Mouse (Mus musculus): Measurements from ENCODE around the gene A530064D06Rik. TPM values are rescaled to one million over a fixed set of nuclear protein-coding genes. Genes with fewer than 3 reads are reported as not detected.

Gene A530064D06Rik
- total and polyA plus RNA-seq, 2 experiments, result 0.37 TPM; not detected in 1

DNA sequence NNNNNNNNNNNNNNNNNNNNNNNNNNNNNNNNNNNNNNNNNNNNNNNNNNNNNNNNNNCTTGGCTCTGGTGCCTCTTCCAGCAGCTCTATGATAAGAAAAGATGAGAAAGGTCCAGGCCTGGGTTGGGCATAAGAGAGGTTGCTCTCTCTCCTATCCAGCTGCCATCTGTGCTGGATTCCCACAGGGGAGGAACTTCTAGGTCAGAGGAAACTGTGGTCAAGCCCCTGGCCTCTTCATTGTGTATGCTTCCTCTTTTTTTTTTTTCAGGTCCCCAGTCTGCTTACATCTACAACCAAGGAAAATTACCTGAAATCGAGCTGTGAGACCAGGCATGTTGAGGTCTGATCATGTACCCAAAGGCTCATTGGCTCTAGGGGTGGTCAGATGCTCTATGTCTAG lies 48.5 kb downstream of the A530064D06Rik start:
- H3K9ac ChIP-seq (ENCODE audit: low read depth, low read length), result no peak overlapping the region
- no peak overlapping the region for H3K4me3 ChIP-seq (ENCODE audit: insufficient read depth, low read depth, low read length)
- H3K27ac ChIP-seq (replicated peaks; ENCODE audit: insufficient read depth, low read depth, low read length), result no peak overlapping the region
- H3K36me3 ChIP-seq (ENCODE audit: control insufficient read depth, insufficient read depth, low read length), result no peaks in the 10 kb centered on the region
- TF ChIP-seq CTCF (IDR thresholded peaks at IDR 0.05; ENCODE audit: low read depth, low read length) (no peak), POLR2A (IDR thresholded peaks at IDR 0.05; ENCODE audit: extremely low read depth, insufficient read depth, low read length) (no peak)
- WGBS, result 63% methylated on average over 1 of the region's 1 CpGs
- no peaks in the 10 kb centered on the region for H3K4me1 ChIP-seq (ENCODE audit: control insufficient read depth, insufficient read depth, low read length)
- no peak for DNase-seq (ENCODE audit: extremely low read depth, low read depth, low spot score)
- H3K27me3 ChIP-seq (ENCODE audit: control insufficient read depth, insufficient read depth, low read length), result no peaks in the 10 kb centered on the region
- no peaks in the 10 kb centered on the region for H3K79me2 ChIP-seq (ENCODE audit: control insufficient read depth, insufficient read depth, low read length)

DNA sequence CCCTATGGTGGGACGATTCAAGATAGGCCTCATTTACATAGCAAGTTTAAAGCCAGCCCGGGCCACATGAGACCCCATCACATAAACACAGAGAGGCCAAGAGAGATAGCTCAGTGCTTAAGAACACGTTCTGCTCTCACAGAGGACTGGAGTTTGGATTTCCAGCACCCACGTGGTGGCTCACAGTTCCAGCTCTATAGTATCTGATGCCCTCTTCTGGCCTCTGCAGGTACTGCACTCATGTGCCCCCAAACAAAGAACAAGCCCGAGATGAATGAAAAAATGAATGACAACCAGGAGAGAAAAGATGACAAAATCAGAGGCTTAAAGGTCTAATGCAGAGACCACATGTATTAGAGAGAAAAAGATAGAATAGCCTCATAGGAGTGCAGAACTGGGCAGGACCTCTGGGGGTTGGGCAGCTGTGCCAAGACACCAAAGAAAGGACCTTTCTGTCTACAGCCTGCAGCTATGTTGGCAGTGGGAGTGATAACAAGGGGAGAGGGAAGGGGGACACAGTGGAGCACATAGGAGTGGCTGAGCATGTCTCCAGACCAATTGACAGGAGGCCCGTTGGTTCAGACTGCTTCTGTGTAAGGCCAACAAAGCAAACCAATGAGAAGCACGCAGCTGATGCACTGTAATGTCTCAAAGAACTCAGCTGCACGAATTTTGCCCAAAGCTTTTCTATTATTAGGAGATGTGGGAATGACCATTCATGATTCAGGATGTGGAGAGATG lies 56.4 kb downstream of the A530064D06Rik start:
- WGBS, result 49% methylated on average over 8 of the region's 8 CpGs
- H3K27ac ChIP-seq (replicated peaks; ENCODE audit: insufficient read depth, low read depth, low read length), result no peak overlapping the region
- no peak overlapping the region for H3K4me3 ChIP-seq (ENCODE audit: insufficient read depth, low read depth, low read length)
- H3K4me1 ChIP-seq (ENCODE audit: control insufficient read depth, insufficient read depth, low read length), result no peaks in the 10 kb centered on the region
- H3K36me3 ChIP-seq (ENCODE audit: control insufficient read depth, insufficient read depth, low read length), result no peaks in the 10 kb centered on the region
- no peak overlapping the region for H3K9ac ChIP-seq (ENCODE audit: low read depth, low read length)
- no peaks in the 10 kb centered on the region for H3K79me2 ChIP-seq (ENCODE audit: control insufficient read depth, insufficient read depth, low read length)
- peak; percentile 30 for DNase-seq (ENCODE audit: extremely low read depth, low read depth, low spot score)
- H3K27me3 ChIP-seq (ENCODE audit: control insufficient read depth, insufficient read depth, low read length), result no peaks in the 10 kb centered on the region
- peak; percentile 67 for TF ChIP-seq CTCF (IDR thresholded peaks at IDR 0.05; ENCODE audit: low read depth, low read length)
- no peak for TF ChIP-seq POLR2A (IDR thresholded peaks at IDR 0.05; ENCODE audit: extremely low read depth, insufficient read depth, low read length)

DNA sequence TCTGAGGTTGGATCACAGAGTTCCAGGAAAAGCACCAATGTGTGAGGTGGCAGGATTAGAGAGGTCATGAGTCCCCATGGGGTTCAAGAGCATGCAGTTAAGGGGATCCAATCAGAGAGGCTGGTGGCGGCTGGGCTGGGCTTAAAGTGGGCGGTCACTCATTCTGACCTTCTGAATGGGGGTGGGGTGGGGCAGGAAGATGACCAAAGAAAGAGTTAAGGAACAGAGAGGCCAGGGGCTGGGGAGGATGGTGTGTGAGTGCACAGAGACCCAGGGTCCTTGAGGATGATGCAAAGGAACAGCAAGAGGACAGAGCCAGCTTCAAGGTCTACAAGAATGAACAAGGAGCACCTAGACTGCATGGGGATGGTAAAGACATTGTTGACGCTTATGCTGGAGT lies 58.6 kb downstream of the A530064D06Rik start:
- 88% methylated on average over 3 of the region's 3 CpGs for WGBS
- H3K27me3 ChIP-seq (ENCODE audit: control insufficient read depth, insufficient read depth, low read length), result no peaks in the 10 kb centered on the region
- H3K4me3 ChIP-seq (ENCODE audit: insufficient read depth, low read depth, low read length), result no peak overlapping the region
- DNase-seq (ENCODE audit: extremely low read depth, low read depth, low spot score), result no peak
- H3K4me1 ChIP-seq (ENCODE audit: control insufficient read depth, insufficient read depth, low read length), result no peaks in the 10 kb centered on the region
- TF ChIP-seq POLR2A (IDR thresholded peaks at IDR 0.05; ENCODE audit: extremely low read depth, insufficient read depth, low read length) (no peak), CTCF (IDR thresholded peaks at IDR 0.05; ENCODE audit: low read depth, low read length) (no peak)
- H3K9ac ChIP-seq (ENCODE audit: low read depth, low read length), result no peak overlapping the region
- no peaks in the 10 kb centered on the region for H3K36me3 ChIP-seq (ENCODE audit: control insufficient read depth, insufficient read depth, low read length)
- no peaks in the 10 kb centered on the region for H3K79me2 ChIP-seq (ENCODE audit: control insufficient read depth, insufficient read depth, low read length)
- H3K27ac ChIP-seq (replicated peaks; ENCODE audit: insufficient read depth, low read depth, low read length), result no peak overlapping the region

DNA sequence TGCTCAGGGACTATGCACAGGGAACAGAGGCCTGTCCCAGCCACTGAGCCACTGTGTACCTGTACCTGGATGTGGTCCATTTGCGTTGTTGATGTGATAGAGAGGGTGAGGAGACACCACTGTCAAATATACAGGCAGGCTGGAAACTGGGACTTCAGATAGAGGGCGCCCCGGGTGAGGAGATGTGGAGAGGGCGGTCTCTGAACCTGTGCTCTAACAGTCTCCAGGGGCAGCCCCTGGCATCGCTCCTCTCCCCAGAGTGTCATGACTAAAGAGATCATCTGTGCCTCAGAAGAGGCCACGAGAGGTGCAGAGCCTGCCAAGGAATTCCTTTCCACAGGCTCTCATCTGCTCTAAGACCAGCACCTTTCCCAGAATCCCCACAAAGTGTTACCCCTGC lies 59.2 kb downstream of the A530064D06Rik start:
- Histone ChIP-seq H3K79me2 (ENCODE audit: control insufficient read depth, insufficient read depth, low read length) (no peaks in the 10 kb centered on the region), H3K4me3 (ENCODE audit: insufficient read depth, low read depth, low read length) (no peak overlapping the region), H3K27me3 (ENCODE audit: control insufficient read depth, insufficient read depth, low read length) (no peaks in the 10 kb centered on the region), H3K36me3 (ENCODE audit: control insufficient read depth, insufficient read depth, low read length) (no peaks in the 10 kb centered on the region), H3K9ac (ENCODE audit: low read depth, low read length) (no peak overlapping the region), H3K4me1 (ENCODE audit: control insufficient read depth, insufficient read depth, low read length) (no peaks in the 10 kb centered on the region), H3K27ac (replicated peaks; ENCODE audit: insufficient read depth, low read depth, low read length) (no peak overlapping the region)
- TF ChIP-seq POLR2A (IDR thresholded peaks at IDR 0.05; ENCODE audit: extremely low read depth, insufficient read depth, low read length), result no peak
- TF ChIP-seq CTCF (IDR thresholded peaks at IDR 0.05; ENCODE audit: low read depth, low read length), result no peak
- DNase-seq (ENCODE audit: extremely low read depth, low read depth, low spot score), result no peak
- WGBS, result 74% methylated on average over 6 of the region's 6 CpGs

GRCm38 (mm10) chr17:48107333-48107732 lies 59.7 kb downstream of the A530064D06Rik start:
- 74% methylated on average over 4 of the region's 4 CpGs for WGBS
- no peak overlapping the region for H3K4me3 ChIP-seq (ENCODE audit: insufficient read depth, low read depth, low read length)
- H3K9ac ChIP-seq (ENCODE audit: low read depth, low read length), result no peak overlapping the region
- no peak overlapping the region for H3K27ac ChIP-seq (replicated peaks; ENCODE audit: insufficient read depth, low read depth, low read length)
- H3K4me1 ChIP-seq (ENCODE audit: control insufficient read depth, insufficient read depth, low read length), result no peaks in the 10 kb centered on the region
- H3K79me2 ChIP-seq (ENCODE audit: control insufficient read depth, insufficient read depth, low read length), result no peaks in the 10 kb centered on the region
- no peaks in the 10 kb centered on the region for H3K27me3 ChIP-seq (ENCODE audit: control insufficient read depth, insufficient read depth, low read length)
- no peaks in the 10 kb centered on the region for H3K36me3 ChIP-seq (ENCODE audit: control insufficient read depth, insufficient read depth, low read length)
- TF ChIP-seq CTCF (IDR thresholded peaks at IDR 0.05; ENCODE audit: low read depth, low read length), result no peak
- no peak for TF ChIP-seq POLR2A (IDR thresholded peaks at IDR 0.05; ENCODE audit: extremely low read depth, insufficient read depth, low read length)
- no peak for DNase-seq (ENCODE audit: extremely low read depth, low read depth, low spot score)

Measured in liver, adult 2 months (tissue).